Mouse (Mus musculus): Measurements from ENCODE around the gene Nt5dc3. TPM values are rescaled to one million over a fixed set of nuclear protein-coding genes. Genes with fewer than 3 reads are reported as not detected.

Nt5dc3 gene
- total RNA-seq, 2 experiments from 2014 or later: 39.3 to 46.3 TPM

DNA sequence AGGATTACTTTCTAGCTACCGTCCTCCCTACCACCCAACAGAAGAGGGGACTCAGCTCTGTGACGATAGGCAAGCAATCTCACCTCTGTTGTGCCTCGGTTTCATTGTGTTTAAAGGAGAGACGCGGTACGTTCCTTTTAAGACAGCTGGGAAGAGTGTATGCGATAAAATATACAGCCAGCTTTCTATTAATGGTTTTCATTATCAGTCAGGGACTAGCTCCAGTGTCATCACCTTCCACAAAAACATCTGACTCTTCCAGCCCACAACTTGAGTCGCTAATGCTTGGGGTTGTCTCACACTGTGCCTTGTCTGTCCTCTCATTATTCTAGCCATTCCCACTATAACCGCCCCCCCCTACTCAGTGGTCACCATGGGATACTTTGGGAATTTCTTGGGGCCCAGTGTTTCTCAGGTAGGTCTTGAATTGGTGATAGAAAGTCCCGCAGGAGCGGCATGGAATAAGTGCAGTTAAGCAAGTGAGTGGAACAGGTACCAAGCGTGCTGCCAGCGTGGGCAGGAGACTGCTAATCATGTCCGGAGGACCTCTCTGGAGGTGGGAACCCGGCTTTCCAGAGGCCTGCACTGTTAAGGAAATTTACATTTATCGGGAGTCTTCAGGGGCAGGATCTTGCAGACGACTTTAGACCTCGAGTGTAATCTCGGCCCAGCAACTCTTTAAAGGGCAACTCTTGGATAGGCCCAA lies 1.0 kb upstream of the Nt5dc3 start:
- no peak for DNase-seq (ENCODE audit: low spot score in 2 of 2)

DNA sequence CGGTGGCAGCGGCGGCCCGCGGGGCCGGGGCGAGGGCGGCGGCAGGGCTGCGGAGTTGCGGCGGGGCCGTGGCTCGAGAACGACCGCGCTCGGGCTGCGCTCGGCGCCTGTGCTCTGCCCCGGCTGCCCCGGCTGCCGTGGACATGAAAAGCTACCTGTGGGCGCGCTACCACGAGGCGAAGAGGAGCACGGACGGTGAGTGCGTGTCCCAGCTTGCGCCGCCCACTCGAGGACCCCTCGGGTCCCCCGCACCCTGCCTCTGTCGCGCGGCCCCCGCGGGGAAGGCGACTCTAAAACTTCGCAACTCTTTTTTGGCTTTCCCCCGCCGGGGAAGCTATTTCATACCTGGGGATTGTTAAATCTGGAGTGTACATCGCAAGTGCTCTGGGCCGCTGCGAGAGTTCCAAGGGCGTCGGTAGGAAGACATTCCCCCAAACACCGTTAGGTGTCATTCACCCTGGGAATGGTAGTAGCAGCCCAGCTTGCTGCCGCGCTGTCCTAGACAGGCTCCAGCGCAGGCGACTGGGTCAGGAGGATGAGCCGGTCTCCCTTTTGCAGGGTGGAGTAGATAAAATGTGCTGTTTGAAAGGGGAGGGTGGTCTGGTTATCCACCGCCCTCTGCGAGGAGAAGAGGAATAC lies 431 bp downstream of the Nt5dc3 start:
- peak; percentile 41 to 45 for DNase-seq (ENCODE audit: low spot score in 2 of 2)

DNA sequence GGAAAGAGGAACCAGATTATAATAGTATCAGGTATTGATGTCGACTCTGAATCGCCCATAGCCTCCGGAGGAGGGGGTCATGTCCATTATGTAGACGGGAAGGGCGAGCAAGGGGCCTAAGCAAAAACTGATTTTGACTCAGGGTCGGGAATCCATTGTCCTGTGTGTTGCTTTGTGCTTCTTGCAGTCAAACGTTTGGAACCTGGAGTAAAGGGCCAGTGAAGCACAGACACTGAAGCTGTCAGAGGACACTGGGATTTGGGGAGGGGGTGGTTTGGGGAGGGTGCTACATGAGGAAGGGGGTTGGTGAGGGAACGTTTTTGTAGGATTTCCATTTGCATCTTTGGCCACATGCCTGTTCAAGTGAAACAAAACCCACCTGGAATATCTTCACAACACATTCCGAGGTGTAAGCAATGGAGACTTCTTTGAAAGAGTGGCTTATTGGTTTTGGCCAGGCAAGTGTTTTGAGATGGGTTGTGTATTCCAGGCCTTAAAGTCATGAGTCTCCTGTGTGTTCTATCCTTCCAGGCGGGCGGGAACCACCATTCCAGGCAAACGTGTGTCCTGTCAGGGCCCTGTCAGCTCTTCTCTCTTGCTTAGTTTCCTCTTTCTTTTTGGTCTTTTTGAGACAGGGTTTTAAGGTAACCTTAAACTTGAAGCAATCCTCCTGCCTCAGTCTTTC lies 1.2 kb downstream of the Nt5dc3 start:
- no peak for DNase-seq (ENCODE audit: low spot score in 2 of 2)

DNA sequence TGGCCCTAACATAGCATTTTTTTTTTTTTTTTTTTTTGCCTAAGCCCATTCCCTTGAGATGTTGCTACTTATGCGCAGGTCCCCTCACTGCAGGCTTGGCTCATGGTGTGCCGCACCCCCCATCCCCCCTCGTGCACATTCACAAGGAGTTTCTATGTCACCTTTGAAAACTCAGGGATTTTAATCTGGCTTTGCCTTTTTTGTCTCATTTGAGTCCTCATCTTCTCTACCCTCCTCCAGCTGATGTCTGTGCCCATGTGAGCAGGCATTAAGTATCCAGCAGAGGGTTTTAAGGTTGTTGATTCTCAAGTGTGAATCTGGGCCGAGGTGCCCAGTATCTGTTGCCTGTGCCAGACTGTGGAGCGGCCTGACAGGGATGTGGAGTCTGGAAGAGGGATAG lies 2.8 kb downstream of the Nt5dc3 start:
- DNase-seq (ENCODE audit: low spot score in 2 of 2): no peak

DNA sequence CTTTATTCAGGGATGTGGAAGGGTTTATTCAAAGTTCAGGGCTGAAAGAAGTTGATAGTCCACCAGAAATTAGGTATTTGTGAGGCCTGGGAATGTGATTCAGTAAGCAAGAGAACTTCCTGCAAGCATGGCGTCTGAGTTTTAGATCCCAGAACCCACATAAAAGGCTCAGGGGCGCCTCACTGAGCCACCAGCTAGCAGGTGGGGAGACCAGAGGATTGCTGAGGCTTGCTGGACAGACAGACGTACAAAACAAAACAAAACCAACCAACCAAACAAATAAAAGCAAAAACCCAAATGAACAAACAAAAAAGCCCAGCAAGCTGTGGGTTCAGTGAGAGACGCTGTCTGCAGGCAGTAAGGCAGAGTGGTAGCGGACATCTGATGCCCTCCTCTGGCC lies 3.9 kb downstream of the Nt5dc3 start:
- no peak for DNase-seq (ENCODE audit: low spot score in 2 of 2)

DNA sequence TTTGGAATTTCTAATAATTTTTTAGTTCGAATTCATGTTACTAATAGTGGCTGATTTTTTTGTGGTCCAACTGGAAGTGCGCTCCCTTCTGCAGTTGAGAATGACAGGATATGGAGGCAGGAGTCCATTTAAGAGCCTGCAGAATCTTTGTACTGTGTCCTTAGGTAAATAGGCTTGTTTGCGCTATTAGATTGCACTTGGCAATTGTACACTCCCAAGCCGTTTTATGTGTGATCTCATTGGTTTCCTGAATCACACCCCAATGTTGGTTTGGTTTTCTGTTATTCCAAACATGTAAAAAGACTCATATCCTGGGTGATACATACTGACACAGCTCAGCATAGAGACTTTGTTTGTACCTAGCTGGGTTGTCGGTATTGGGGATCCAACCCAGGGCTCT lies 4.8 kb downstream of the Nt5dc3 start:
- DNase-seq (ENCODE audit: low spot score in 2 of 2): no peak

DNA sequence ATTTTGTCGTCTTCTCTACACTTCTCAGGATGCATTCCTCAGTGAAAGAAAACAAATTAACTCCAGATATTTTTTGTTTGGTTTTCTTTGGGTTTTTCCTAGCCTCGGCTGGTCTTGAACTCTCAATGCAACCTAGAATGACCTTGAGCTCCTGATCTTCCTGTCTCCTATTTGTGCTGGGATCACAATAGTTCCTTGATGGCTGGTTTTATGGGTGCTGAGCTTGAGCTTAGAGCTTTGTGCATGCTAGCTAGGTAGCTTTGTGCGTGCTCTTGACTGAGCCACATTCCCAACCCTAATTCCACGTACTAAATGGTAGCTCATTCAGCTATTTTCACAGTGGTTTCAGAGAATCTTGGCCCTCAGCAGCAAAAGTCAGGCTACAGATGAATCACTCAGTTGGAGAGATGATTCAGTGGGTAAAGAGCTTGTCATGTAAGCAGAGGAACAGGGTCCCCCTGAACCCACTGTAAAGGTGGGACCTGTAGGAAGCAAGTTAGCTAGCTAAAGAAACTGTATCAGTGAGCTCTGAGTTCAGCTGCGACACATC lies 5.4 kb downstream of the Nt5dc3 start:
- DNase-seq (ENCODE audit: low spot score in 2 of 2): no peak

DNA sequence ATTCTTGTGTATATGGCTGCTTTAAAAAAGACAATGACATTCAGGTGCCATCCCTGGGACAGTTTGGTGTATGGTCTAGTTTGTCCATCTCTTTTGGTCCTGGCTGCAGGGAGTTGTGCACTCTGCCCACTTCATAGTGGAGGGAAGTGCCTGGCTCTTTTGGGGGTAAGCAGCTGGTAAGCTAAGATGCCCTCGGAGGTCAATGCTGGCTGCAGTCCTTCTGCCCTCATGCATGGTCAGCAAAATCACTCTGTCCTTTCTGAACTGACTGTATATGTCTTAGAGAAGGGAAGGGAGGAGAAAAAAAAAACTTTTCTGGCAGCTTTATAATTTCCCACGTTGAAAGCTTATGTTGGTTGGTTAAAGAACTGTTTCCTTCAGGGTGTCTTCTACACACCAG lies 6.6 kb downstream of the Nt5dc3 start:
- no peak for DNase-seq (ENCODE audit: low spot score in 2 of 2)

DNA sequence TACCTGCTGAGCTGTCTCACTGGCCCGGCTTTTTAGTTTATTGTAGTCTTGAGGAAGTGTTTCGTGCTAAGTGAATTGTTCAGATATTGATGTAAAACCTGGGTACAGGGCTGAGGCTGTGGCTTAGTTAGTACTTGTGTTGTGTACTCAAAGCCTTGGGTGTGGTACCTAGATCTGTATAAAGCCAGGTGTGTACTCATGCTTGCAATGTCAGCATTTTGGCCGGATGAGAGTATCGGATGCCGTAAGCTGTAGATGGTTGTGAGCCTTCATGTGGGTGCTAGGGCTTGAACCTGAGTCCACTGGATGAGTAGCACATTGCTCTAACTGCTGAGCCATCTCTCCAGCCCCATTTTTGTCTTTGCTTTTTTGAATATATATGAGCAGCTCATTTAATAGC lies 7.3 kb downstream of the Nt5dc3 start:
- no peak for DNase-seq (ENCODE audit: low spot score in 2 of 2)

DNA sequence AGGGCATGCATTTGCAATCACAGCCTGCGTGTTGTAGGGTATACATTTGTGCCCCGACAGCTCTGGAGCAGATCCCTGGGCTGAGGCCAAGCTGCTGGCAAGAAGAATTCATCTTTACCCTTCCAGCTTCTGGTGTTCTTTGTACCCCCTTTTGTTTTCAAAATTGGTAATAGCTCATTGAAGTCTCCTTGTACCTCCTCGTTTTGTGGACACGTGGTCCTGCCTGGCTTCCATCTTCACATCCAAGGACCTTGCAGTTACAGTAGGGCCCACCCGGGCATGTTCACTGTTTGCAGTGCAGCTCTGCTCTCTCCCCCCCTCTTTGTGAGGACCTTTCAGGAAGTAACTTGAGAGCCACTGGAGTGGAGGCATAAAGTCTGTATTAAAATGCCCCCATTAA lies 9.4 kb downstream of the Nt5dc3 start:
- DNase-seq (ENCODE audit: low spot score in 2 of 2): no peak

DNA sequence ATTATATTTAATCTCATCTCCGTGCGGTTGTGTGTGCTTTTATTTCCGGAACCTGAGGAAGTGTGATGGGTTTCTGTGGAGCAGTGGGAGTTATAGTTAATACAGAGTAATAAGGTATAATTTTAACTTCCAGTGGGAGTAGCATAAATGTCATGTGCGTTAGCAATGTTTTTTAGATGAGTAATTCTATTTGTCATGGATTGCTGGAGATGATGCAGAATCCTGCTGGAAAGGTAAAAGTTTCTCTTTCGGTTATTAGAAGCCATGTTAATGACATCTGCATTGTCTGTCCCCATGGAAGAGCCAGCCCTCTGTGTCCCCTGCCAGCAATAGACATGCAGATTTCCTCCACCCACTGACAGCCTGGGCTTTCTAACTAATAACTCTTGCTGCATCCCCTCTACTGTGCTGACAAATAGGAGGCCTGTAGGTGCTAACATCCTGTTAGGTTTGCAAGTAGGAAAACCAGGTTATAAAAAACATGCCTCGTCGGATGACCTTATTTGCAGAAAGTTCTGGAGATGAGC lies 10.4 kb downstream of the Nt5dc3 start:
- no peak for DNase-seq (ENCODE audit: low spot score in 2 of 2)

DNA sequence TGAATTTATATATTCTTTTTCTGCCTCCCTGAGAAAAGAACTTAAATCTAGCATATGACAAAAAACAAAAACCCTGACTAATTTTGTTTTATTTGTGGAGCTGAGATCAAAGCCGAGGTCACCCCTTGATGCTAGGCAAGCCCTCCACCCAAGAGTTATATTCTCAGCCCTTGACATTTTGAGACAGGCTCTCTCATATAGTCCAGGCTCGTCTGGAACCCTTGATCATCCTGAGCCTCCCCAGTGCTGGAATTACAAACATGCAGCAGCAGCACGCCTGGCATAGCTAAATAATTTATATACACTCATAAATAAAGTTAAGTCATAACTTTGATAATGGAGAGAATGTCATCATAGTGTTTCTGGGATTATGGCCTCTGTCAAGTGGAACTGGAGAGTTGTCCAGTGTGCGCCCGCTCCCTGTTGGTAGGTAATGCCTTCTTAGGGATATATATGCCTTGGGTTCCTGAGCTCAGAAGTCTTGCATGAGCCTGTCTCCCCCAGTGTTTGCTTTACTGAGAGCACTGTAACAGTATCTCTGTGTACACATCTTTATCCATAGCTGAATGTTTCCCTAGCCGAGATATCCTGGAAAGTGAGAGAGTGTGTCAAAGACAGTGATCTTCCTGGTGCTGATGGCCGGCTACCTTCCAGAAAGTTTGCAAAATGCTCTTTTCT lies 12.8 kb downstream of the Nt5dc3 start:
- DNase-seq (ENCODE audit: low spot score in 2 of 2): no peak

DNA sequence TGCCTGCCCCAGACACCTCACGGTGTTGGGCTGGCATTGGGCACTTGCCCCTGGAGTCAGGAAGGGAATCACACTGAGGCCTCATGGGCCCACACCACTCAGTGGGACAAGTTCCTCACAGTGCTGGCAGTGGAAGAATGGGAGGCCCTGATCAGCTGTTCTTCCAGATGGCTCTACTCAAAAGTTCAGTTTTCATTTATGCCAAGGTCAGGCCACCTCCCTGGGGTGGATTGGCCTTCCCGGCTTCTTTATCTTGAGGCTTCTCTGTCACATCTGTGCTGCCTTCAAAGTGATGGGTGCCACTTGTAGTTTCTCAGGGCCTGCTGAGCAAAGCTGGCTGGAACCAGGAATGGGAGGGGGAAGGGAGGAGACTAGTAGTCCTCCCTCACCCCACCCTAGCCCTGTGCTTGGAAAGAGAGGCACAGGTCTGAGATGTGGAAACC lies 14.7 kb downstream of the Nt5dc3 start:
- DNase-seq (ENCODE audit: low spot score in 2 of 2): peak in 1 of 2 experiments; percentile 32

DNA sequence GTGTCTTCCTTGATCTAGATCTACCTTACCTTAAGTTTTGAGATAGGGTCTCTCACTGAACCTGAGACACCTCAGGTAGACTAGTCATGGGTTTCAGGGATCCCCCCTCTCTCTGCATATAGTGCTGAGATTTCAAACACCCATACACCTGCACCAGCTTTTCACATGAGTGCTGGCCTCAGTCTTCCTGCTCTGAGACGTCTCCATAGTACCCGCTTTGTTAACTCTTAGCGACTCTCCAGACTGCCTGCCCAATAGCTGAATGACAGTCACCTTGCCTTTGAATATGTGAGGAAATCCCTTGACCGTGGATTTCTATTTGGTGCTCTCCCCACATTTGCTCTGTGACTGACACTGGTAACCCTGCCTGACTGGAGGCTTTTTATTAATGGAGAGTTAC lies 15.4 kb downstream of the Nt5dc3 start:
- DNase-seq (ENCODE audit: low spot score in 2 of 2): no peak

DNA sequence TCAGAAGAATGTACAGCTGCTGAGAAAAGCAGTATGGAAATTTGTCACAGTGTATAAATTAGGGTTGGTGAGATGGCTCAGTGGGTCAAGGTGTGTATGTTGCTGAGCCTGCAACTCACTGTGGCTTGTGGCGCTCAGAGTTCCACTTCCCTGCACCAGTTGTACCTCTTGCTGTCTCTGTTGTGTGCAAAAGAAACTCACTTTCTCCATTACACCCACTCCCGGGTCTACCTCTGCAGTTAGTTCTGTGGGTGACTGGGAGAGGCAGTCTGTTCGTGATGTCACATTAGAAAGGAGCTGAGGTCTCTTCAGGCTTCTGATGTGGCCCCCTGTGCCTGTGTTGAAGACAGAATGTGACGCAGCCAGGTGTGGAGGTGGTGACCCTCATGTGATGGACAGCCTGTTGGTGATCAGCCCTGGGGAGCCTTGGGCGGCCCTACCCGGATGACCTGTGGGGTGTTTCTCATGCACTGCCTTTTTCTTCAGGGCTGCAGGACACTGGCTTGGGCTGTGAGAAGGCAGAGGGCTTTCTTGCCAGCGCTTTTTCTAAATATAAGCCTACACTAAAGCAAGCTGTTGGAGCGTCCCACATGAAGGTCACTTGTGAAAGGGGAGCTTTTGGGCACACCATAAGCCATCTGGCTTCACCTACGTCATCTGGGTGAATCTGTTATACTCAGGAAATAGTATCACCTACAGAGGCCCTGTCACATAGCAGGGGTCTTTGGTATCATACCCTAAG lies 16.2 kb downstream of the Nt5dc3 start:
- DNase-seq (ENCODE audit: low spot score in 2 of 2): peak in 1 of 2 experiments; percentile 27

DNA sequence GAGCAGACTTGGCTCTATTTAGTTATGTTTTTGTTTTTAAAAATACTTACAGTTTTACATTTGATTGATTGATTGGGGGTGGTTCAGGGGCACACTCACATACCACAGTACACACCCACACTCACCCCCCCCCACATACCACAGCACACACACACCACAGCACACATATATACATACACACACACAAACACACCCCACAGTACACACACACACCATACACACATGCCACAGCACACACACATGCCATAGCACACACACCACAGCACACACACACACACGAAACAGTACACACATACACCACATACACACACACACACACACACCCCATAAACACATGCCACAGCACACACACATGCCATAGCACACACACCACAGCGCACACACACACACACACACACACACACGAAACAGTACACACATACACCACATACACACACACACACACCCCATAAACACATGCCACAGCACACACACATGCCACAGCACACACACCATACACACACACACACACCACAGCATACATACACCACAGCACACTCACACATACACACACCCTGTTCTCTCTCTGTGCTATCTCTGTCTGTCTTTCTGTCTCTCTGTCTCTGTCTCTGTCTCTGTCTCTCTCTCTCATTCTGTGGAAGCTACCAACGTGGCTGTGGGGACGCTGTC lies 17.4 kb downstream of the Nt5dc3 start:
- DNase-seq (ENCODE audit: low spot score in 2 of 2): no peak

DNA sequence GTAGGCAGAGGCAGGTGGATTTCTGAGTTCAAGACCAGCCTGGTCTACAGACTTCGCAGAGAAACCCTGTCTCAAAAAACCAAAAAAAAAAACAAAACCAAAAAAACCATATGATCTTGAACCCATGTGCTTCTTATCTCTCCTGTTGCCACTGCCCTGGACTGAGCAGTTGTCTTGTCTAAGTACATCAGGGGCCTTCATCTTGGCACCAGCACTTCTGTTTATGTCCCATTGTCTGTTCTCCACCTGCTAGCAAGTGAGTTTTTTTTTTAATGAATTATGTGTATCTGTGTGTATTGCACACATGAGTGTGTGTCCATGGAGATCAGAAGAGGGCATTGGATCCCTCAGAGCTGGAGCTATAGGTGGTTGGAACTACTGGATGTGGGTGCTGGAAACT lies 28.6 kb downstream of the Nt5dc3 start:
- DNase-seq (ENCODE audit: low spot score in 2 of 2): no peak

DNA sequence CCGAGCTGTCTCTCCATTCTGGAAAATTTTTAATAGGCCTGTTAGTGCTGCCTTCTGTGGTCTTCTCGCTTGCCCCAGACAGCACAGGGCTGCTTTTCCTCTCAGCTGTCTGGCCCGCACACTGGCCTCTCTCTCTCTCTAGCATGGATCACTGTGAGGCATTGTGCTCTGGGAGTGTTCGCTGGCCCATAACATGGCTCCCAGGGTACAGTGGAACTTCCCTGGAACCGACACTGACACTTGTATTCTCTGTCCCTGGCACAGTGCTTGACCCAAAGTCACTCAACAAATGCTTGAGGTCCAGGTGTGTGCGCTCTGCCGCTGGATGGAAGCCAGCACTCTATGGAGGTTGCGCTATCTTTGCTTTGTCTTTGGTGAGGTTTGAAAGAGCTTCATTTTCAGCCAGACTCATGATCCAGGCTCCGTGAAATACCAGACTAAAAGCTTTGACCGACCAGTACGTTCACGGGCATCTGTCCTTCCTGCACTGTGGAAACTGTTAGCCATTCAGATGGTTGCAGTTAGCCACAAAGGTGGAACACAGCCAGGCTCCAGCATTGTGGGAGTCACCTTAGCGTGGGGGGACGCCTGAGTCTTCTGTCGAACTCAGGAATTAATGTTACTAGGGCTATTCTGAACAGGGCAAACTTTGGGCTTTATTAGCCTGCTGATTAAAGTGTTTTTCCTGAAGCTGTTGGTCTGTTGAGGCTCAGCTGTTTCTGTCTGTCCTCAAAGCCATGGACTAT lies 29.4 kb downstream of the Nt5dc3 start:
- DNase-seq (ENCODE audit: low spot score in 2 of 2): no peak

DNA sequence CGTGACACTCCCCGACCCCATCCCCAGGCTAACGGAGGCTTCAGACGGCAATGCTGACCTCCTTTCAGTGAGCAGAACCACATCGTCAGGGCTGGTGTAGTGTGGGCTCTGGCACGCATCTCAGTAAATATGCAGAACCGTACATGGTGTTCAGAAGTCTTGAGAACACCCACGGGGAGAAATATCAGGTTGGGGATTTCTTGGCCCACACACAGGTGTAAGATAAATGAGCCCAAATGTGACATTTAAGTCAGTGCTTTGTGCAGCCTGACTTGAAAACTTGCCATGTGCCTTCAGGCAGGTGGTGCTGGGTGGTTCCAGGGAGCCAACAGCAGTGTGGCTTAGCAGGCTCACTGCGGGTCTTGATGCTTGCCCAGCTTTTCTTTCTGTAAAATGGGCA lies 31.2 kb downstream of the Nt5dc3 start:
- no peak for DNase-seq (ENCODE audit: low spot score in 2 of 2)

Measured in adrenal gland, adult 18-20 months (tissue).